Mouse (Mus musculus): ENCODE data around the gene Unc50.

Gene Unc50

DNA sequence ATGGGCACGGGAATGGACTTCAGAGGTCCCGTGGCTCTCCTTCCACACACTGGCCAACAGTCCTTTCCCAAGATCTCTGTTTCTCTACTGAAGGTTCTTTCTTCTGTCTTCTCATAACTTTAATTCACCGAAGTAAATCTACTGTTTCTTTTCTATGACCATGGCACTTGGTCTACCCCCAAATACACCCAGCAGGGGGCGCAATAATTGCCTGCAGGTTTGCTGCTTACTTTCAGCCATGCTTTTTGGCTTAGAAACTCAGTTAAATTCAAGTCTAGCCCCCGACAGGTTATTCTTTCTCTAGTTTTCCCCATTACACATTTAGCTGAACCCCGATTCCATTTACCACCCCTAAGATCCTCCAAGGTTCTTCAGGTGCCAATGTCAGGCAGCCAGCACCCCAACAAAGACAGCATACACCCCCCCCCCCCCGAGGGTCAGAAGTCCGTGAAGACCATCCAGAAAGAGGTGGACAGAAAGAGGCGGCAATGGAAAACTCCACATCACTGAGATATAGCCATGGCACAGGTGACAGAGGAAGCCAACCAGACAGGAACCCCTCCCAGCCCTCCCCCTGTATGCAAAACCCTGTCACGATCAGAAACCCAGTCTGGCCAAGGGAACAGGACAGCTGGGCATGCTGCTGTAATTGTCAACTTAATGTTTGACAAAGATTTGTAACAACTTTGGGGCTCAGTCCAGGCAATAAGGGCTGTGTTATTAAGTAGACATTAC, 18.6 kb downstream of the Unc50 start:
- DNase-seq (ENCODE audit: low spot score in 2 of 2): peak in 1 of 2 experiments; percentile 57

DNA sequence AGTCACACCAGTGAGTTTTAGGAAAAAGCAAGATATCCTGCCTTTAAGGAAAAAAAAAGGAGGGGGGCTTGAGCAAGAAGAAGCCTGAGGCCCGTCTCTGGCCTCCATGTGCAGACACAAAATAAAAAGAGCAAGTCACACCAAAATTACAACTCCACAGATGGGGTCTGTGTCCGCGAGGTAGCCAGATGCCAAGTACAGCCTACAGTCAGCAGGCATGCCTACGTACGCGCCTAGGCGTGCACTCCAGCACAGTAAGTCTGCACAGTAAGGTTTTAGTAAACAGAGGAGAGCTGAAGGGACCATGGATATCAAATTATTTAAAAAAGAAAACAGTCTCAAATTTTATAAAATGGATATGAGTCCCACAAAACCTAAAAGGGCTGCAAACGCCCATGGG, 21.3 kb downstream of the Unc50 start:
- DNase-seq (ENCODE audit: low spot score in 2 of 2): no peak

DNA sequence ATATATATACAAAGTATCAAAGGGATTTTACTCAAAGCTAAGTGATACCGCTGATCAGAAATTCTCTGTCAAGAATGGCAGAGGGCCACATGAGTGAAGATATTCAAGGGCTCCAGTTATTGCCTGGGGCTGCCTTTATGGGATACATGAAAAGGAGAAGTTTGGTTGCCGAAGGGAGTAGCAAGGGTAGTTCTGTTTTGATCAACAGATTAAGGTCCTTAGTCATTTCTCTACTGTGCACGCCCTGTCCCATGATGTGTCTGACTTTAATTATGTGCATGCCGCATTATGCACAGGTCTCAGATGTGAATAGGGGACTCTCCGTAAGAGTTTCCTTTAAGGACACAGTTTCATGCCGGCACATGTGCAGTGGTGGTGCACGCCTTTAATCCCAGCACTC, 27.6 kb downstream of the Unc50 start:
- no peak for DNase-seq (ENCODE audit: low spot score in 2 of 2)

DNA sequence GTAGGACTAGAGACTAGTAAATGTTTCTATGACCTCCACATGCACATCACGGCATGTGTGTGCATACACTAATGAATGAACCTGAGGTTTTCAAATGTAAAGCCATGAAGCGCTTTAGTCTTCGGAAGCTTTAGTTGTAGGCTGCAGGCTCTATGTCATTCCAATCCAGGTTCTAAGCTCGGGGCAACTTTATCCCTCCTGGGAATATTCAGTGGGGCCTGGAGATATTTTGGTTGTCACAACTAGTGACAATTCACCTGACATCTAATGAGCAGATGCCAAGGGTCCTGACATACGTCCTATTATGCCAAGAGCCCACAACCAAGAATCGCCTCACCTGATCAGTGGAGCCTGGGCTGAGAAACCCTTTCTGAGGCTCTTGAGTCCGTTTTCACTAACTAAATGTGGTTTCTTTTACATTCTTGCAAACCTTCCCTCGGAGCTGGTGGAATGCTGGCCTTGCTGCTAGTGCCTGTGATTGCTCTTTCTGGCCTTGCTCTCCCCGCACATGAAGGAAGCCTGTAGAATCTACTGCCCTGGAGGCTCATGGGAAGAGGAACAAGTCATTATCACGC, 35.0 kb downstream of the Unc50 start:
- no peak for DNase-seq (ENCODE audit: low spot score in 2 of 2)

DNA sequence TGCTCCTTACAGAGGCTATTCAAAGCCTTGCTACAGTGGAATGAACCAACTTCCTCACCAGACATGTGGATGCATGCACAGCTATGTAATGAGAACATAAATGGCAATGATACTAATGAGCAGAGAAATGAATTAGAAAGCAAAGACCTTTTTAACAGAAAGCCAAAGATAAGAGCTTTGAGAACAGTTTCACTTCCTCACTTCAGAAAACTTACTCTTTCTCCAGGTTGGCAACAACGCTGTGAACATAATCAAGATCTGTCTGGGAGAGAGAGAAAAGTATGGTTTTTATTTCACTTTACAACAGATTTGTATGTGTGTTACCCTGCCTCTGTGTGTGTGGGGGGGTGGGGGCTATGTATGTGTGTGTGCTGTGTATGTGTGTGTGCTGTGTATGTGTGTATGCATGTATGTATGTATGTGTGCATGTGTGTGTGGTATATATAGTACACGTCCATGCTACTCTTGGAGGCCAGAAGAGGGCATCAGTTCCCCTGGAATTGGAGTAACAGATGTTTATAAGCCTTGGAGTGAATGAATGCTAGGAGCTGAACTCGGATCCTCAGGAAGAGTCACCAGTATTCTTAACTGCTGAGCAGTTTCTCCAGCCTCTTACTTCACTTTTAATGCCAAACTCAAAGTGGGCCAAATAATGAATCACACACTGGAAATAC, 36.5 kb downstream of the Unc50 start:
- no peak for DNase-seq (ENCODE audit: low spot score in 2 of 2)

DNA sequence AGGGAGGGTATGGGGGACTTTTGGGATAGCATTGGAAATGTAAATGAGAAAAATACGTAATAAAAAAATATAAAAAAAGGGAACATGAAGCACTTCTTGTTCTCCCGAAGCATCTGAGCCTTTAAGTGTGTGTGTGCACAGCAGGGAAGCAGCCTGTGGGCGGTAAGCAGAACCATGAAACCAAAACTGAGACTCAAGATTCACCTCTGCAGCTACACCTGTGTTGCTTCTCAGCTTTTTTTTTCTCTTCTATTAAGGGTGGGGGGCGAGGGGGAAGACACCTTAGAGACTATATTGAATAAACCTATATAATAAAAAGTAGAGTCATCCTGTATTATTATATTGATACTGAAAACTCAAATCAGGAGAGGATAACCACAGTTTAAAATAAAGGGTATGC, 37.9 kb downstream of the Unc50 start:
- DNase-seq (ENCODE audit: low spot score in 2 of 2): no peak

DNA sequence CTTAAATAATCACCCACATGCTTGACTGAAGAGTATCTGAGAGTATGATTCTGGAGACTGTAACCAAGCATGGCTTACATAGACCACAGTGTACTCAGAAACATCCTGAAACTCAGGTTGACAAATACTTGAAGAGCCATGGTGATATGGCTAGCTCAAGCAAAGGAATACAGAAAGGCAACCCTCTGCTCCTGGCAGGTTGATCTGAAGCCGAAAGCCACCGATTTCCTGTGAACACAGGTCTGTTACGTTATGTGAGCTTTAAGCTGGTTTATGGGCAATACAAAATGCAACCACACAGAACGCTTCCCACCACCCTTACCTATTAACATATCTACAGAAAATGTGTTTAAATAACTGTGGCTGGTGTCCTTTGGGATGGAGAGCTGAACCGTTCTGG, 39.1 kb downstream of the Unc50 start:
- DNase-seq (ENCODE audit: low spot score in 2 of 2): no peak

DNA sequence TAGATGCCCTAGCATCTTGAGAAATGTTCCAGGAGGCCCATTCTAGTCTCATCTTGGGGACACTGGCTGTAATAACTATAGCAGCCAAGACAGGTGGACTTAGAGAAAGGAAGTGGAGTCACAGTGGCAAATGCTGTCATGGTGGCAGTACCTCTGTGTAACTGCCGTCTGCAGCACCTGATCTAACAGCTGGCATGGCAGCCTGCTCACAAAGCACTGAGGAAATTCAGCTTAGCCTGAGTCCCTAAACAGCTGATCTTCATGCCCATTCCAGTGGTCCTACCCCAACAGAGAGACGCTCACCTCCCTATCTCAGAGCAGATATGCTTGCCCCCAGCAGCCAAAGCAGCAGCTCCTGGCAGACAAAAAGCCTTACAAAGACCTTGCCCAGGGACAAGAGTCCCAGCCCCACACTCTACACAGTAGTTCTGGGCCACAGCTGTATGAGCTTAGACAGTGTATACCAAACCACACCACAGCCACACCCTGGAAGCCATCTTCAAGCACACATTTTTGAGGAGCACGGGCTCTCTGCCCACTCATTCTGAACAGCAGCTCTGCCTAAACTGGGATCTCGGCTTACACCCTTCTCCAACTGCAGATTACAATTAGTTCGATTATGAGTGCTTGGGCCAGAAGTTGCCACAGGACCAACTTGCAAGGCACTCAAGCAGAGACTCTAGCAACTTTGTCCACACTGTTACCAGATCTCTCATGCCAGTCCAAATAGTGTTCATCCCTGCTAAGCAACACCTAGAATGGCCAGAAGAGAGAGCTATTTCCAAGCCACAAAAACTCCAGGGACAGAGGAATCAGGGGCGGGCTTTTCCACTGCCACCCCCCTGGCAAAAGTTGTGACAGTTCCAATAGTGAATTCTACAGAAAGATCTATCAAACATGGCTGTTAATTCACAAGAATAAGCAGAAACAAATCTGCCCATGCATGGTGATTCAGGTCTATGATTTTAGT, 41.5 kb downstream of the Unc50 start:
- DNase-seq (ENCODE audit: low spot score in 2 of 2): no peak

DNA sequence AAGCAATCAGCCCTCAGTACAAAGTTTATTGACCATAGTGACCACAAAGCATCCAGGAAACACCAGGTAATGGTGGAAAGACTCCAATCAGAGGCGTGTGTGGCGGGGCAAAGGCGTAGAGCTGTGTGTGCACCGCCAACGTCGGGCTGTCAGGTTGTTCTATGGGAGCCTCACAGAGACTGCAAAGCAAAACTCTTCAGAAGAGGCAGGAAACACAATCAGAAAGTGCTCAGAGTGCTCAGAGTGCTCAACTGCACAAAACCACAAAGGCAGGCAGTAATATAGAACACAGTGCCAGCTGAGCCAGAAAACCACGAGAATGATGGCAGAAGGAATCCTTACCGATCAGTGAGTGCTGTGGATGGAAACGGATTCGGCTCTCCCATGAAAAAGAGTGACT, 43.3 kb downstream of the Unc50 start:
- no peak for DNase-seq (ENCODE audit: low spot score in 2 of 2)

DNA sequence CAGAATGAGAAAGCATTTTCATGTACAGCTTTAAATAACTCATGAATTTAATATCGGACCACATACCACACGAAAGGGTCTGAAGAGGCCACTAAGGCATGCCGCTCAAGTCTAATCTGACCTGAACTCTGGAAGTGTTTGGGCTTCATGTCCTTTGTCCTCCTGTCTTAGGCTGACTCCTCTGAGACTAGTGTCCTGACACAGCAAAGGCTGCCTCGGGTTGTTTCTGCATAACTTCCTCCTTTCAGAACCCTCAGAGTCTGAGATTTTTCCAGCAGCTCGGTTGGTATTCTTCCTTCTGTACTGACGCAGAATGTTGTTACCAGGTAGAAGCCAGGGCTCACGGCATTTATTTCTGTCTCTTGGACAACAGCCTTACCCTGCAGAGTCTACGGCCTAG, 44.1 kb downstream of the Unc50 start:
- no peak for DNase-seq (ENCODE audit: low spot score in 2 of 2)

DNA sequence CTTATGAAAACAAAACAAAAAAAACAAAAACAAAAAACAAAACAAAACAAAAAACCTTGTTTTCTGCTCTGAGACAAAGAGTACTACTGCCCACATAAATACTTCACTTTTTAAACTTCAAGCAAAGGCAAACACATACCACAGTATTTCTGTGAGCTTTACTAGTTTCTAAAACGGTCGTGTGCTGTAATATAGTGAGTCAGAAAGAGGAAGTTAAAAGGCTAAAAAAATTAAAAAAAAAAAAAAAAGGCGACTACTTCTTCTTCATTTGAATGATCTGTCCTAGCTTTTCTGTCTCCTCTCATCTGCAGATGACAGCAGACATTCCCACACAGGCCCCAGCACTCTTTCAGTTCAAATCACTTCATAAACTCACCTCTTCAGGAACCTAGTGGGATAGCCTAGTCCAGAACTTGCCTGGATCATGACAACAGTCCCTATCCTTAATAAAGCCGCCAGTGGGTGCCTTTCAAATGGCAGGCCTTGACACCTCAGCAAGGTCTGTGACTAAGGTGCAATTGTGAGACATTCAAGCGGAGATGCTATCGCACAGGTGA, 44.8 kb downstream of the Unc50 start:
- DNase-seq (ENCODE audit: low spot score in 2 of 2): no peak

DNA sequence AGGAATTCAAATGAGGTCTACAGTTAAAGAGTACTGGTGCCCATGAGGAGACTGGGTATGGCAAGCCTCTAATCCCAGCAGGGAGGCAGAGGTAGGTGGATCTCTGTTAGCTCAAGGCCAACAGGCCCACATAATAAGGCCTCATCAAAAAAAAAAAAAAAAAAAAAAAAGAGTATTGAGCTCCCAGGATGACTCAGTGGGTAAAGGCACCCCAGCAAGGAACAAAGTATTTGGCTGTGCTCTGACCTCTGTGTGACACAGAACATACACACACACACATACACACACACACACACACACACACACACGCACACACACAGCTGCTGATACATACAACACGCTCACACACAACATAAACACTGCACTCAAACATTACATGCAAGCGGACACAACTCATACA, 45.4 kb downstream of the Unc50 start:
- no peak for DNase-seq (ENCODE audit: low spot score in 2 of 2)

DNA sequence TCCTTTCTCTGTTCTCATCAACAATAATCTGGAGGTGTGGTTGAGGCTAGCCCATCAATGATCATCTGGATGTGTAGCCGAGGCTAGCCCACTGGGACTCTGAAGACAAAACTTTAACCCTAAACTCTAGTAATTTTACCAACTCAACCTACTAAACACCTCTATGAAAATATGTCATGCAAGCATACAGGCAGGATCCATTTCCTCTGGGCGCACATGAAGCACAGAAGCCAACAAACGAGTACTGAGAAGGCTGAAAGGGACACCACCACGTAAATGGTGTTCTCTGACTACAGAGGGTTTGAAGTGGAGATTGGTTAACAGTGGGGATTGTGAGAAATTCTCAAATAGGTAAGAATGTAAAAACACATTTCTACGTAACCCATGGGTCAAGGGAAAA, 47.3 kb downstream of the Unc50 start:
- DNase-seq (ENCODE audit: low spot score in 2 of 2): no peak

DNA sequence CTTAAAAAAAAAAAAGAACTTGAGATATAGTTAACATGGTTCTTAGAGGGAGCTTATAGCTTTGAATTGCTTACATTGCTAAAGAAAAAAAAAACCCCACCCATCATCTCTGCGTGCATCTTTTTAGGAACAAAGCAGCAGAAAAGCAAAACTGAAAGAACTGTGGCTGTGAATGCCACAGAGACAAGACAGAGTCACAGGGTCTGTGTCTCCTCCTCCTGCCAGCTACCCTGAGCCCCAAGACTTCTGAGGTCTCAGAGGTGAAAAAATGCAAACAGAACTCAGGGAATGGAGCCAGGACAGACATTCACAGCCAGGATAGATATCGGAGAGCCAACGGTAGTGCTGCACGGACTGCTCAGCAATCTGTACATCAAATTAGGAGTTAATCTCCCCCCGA, 48.0 kb downstream of the Unc50 start:
- no peak for DNase-seq (ENCODE audit: low spot score in 2 of 2)

DNA sequence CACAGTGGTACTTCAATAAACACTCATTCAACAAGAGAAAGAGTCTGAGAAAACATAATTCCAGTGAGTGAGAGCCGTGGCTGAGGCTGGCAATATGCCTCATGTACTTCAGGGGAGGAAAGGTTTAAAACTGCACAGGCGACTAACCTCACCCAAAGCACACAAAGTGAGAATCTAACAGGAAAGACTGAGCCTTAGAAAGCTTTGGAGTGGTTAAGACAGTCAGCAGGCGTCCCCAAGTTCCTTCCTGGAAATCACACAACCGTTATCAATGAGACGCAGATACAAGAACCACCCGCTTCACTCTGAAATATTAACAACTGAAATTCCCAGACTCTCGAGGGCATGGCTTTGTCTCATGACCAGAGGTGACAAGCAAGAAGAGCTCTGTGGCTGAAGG, 48.5 kb downstream of the Unc50 start:
- no peak for DNase-seq (ENCODE audit: low spot score in 2 of 2)

DNA sequence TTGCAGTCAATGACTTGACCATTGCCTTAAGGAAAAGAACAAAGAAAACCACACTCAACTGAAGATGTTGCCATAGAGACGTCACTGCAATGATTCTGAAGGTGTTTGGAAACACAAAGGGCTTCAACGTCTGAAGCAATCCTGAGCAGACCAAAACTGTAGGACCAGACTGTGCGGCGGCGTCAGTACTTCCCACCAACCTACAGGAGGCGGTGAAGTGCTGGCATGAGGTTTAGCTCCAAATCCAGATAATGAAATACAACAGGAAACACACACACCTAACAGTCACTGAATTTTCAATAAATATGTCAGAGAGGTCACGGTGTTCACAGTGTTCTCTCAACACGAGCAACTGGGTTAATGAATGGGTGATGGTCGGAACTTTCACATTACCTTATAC, 49.1 kb downstream of the Unc50 start:
- DNase-seq (ENCODE audit: low spot score in 2 of 2): peak in 1 of 2 experiments; percentile 22

DNA sequence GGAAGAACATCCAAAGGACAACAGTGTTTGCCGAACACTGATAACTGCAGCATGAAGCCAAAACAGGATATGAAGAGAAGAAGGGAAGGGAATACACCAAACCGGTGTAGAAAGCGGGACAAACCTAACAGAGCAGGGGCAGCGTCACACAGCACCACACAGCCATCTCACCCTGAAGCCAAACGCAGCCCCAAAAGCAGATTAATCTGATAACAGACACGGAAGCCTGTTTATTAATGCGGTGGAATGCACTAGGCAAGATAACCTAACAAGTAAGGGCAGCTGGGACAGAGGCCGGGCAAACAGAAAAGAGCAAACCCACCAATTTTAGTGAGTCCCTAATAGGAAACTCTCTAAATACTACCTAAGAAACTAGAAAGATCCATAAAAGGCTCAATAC, 49.8 kb downstream of the Unc50 start:
- no peak for DNase-seq (ENCODE audit: low spot score in 2 of 2)

DNA sequence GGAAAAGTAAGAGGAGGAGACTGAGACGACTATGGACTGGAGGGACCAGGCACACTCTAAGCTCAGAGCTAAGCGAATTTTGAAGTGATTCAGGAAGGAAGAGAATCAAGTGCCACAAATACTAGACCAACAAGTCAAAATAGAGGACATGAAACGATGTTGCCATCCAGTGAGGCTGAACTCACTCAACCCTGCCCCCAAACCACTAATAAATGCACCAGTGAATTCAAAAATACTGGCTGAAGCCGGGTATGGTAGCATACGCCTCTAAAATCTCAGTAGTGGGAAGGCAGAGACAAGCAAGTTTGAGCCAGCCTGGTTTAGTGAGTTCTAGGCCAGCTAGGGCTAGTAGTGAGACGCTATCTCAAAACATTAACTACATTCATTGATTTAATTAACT, 50.8 kb downstream of the Unc50 start:
- no peak for DNase-seq (ENCODE audit: low spot score in 2 of 2)

DNA sequence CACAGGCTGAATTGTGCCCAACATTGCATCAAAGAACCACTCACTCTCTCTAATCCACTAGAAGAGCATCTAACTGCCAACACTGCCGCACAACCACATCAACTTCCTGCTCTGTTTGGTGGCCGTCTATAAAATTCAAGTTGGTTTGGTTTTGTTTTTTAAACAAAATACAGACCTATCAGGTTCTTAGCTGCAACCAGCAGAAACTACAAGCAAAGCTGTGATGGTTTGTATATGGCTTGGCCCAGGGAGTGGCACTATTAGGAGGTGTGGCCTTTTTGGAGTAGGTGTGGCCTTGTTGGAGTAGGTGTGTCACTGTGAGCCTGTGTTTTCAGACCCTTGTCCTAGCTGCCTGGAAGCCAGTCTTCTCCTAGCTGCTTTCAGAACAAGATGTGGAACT, 51.4 kb downstream of the Unc50 start:
- no peak for DNase-seq (ENCODE audit: low spot score in 2 of 2)

DNA sequence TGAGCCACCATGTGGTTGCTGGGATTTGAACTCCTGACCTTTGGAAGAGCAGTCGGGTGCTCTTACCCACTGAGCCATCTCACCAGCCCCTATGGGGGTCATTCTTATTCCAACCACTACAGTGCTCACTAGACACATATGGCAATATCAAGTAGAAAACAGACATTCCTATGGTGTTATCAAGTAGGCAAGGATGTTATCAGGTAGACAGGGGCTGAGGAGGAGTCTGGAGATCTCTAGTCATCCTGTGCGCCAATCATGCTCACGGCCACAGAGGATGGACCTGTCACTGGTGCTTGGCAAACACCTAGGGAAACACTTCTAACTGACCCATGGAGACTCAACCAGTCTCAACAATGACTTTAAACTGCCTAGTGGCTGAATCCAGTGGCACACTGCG, 54.7 kb downstream of the Unc50 start:
- no peak for DNase-seq (ENCODE audit: low spot score in 2 of 2)

DNA sequence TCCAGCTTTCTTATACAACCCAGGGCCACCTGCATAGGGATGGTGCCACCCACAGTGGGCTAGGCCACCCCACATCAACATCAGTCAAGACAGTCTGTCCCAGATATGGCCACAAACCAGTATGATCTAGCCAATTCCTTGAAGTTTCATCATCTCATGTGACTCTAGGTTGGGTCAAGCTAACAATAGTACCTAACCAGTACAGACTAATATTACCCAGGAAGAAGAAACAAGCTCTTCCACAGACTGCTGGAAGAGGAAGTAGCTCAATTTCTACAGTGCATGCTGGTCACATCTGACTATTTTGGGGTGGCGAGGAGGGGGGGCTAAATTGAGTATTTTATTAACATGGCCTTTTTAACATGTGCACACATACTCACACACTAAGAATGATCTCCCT, 56.5 kb downstream of the Unc50 start:
- no peak for DNase-seq (ENCODE audit: low spot score in 2 of 2)

DNA sequence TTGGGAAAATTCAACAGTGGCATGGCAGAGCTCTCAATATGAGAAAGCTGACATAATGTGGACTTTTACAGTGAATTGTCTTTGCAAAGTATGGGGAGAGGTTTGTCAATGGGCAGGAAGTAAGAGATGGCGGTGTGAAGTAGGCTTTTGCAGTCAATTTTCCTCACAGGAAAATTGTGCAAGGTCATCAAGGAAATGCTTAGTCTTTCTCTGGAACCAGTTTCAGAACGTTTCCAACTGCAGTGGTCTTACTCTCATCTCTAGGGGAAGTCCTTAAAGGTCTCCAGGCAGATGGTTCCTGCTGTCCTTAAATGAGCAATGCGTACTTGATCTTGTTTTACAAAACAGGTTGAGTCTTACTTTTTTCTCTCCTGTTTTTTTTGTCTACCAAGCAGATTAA, 57.1 kb downstream of the Unc50 start:
- no peak for DNase-seq (ENCODE audit: low spot score in 2 of 2)

Data from left cerebral cortex, adult 9 months (tissue).